Mouse (Mus musculus): Measurements from ENCODE around the gene Rbp4.

Rbp4 gene

DNA sequence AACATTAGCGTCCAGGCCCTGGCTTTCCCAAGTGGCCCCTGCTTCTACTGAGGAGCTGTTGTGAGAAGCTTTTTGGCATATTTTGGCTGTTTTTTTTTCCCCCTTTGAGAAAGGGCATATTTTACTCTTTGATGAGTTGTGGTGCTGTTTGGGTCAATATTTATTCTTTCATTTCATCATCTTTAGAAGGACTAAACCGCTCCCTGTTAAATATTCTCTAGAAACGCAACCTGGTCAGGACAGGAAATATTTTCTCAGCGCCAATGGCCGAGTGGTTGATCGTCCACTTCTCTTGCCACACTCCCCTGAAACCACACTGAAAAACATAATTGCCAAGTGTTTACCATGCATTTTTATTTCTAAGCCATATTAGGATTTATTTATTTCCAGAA is at the start of gene Rbp4:
Gene Rbp4, minus strand, starts transcription at position 63 of the 392 bp plus-strand sequence.
- in situ Hi-C loops (cut with MboI, MseI) = no loop called here

DNA sequence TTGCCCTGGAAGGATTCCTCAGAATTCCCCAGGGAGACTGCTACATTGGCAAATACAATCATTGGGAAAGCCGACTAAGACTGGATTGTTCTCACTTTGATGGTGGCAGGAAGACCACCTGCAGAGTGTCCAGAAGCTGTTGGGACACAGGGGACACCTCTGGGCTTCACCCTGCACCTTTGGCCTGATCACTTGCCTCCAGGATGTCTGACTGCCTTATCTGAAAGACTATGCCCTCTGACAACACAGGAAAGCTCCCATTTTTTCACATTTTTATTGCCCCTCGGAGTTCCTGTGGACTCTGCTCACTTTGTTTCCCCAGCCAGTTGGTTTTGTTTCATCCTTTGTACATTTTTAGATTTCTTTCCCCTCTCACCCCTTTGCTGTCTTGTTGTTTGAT is 39.6 kb upstream of the Rbp4 start:
- in situ Hi-C loops (cut with MboI, MseI) = no loop called here

- in situ Hi-C loops (cut with MboI, MseI) = no loop called here
These were observed 36.7 kb upstream of the Rbp4 start for GRCm38 (mm10) chr19:38161648-38162354.

- in situ Hi-C loops (cut with MboI, MseI) = no loop called here
These were observed 31.2 kb upstream of the Rbp4 start for GRCm38 (mm10) chr19:38156243-38156642.

DNA sequence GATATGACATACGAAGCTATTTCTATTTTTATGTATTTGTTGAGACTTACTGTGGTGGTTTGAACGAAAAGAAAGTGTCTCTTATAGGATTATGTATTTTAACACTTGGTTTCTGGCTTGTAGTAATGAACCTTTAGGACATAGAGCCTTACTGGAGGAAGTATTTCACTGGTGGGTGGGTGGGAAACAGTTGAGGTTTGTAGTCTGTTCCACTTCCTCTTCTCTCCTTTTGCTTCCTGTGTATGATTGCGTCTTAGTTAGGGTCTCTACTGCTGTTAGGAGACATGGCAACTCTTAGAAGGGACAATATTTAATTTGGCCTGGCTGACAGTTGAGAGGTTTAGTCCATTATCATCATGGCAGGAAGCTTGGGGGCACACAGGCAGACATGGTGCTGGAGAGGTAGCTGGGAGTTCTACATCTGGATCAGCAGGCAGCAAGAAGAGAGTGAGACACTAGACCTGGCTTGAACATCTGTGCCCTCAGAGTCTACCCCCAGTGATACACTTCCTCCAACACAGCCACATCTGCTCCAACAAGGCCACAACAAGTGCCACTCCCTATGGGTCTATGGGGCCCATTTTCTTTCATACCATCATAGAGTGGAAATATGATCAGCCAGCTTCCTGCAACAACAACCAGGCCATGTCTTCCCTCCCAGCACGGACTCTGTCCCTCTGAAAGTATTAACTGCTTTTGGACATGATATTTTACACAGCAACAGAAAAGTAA is 18.6 kb upstream of the Rbp4 start:
- in situ Hi-C loops (cut with MboI, MseI) = no loop called here

DNA sequence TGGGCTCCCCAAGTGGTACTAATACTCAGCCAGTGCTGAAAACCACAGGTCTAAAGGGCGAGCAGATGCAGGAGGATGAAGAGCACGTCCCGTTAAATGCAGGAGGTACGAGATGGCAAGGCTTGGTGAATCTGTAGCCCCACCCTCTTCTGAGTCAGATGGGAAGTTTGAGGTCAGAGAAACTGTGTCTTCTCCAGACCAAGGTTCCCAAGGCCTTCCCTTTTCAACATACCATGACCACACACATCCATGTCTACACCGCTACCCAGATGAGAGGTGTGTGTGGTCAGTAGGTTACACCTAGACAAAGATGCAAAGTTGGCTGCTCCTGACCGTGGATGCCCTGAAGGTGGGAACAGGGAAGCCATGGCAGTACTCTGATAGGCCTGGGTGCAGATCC is 9.7 kb upstream of the Rbp4 start:
- in situ Hi-C loops (cut with MboI, MseI) = no loop called here

GRCm38 (mm10) chr19:38133986-38134385 is 8.9 kb upstream of the Rbp4 start:
- in situ Hi-C loops (cut with MboI, MseI) = no loop called here

GRCm38 (mm10) chr19:38132481-38132880 is 7.4 kb upstream of the Rbp4 start, which contains the start of gene Pde6c:
Gene Pde6c, plus strand, starts transcription at chr19:38132781.
- in situ Hi-C loops (cut with MboI, MseI) = no loop called here

- in situ Hi-C loops (cut with MboI, MseI) = no loop called here
These were observed 1.6 kb upstream of the Rbp4 start for GRCm38 (mm10) chr19:38126656-38127055.

DNA sequence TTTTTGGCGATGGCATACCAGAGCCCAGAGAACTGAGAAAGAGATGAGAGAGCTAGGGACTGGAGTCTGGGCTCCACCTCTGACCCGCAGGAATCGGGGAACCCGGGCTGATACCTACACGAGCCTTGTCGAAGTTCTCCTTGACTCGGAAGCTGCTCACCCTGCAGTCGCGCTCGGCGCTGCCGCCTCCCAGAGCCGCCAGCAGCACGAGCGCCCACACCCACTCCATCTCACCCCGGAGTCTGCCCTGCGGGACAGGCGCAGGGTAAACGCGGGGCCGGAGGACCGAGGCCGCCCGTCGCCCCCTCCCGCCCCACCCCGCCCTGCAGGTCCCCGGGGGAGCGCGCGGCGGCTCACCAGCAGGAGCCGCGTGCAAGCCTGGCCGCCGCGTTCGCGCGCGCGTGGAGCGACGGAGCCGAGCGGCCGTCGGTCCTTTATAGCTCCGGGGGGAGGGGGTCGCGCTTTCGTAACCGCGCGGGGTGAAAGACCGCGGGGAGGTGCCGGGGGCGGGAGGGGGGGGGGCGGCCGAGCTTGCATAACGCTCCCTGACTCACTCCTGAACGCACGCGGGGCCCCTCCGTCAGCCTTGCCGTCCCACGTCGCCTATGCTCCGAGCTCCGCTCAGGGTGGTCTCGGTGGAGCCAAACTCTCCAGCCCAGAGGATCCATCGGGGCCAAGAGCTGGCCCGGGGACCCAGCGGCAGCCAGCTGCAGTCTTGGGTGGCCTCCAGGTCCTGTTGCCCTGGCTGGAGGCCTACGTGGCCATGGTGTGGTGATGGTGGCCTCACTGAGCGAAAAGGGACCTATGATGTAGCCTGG is 471 bp downstream of the Rbp4 start:
- in situ Hi-C loops (cut with MboI, MseI) = no loop called here

DNA sequence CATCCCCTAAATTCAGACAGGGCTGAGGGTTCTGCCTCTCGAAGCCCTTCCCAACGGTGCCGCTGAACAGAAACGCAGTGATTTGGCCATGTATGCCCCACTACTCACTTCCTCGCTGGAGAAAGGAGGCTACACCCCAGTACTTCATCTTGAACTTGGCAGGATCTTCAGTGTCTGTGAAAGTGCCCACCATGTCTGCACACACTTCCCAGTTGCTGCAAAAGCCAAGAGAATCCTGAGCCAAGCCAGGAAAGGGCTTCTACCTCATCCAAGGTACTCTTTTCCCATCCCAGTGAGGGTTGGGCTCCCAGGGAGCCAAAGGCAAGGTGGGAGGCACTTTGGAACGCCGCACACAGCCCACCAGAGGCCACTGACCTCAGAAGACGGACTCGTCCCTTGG is 1.2 kb downstream of the Rbp4 start:
- in situ Hi-C loops (cut with MboI, MseI) = no loop called here

- in situ Hi-C loops (cut with MboI, MseI) = no loop called here
These were observed 4.8 kb downstream of the Rbp4 start for GRCm38 (mm10) chr19:38120123-38120760.

- in situ Hi-C loops (cut with MboI, MseI) = no loop called here
These were observed 10.1 kb downstream of the Rbp4 start for GRCm38 (mm10) chr19:38114834-38115491.

DNA sequence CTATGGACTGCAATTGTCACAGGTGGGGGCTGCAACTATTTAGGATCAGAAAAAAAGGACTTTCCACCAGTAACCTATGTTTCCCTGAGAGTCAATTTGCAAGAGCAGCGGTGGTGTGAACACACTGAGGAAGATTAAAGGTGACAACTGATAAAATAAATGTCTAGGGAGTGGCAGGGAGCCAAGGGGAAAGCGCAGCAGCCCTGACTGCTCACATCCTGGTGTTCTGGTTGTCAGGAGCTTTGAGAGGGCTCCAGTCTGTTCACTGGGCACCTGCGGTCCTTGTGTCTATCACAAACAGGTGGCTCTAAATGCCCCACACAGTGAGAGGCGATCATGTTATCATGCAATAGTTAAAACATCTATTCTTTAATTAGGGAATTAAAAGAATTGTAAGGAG is 12.5 kb downstream of the Rbp4 start:
- in situ Hi-C loops (cut with MboI, MseI) = no loop called here

DNA sequence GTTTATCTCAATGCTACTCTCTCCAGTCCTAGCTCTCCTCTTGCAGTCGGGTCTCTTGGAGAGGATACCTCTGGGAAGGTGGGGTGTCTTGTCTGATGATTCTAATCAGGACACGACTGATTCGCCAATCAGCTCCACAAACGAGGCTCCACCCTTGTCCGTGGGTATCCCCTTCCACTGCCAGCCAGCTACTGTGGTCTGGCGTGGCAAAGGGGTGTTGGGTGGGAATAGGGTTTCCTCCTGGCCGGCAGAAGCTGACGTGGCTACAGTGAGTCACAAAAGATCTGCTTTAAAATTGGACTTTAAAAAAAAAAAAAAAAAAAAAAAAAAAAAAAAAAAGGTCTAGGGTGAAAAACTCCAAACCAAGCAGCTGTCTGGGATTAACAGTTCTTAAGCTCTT is 14.0 kb downstream of the Rbp4 start:
- in situ Hi-C loops (cut with MboI, MseI) = no loop called here

DNA sequence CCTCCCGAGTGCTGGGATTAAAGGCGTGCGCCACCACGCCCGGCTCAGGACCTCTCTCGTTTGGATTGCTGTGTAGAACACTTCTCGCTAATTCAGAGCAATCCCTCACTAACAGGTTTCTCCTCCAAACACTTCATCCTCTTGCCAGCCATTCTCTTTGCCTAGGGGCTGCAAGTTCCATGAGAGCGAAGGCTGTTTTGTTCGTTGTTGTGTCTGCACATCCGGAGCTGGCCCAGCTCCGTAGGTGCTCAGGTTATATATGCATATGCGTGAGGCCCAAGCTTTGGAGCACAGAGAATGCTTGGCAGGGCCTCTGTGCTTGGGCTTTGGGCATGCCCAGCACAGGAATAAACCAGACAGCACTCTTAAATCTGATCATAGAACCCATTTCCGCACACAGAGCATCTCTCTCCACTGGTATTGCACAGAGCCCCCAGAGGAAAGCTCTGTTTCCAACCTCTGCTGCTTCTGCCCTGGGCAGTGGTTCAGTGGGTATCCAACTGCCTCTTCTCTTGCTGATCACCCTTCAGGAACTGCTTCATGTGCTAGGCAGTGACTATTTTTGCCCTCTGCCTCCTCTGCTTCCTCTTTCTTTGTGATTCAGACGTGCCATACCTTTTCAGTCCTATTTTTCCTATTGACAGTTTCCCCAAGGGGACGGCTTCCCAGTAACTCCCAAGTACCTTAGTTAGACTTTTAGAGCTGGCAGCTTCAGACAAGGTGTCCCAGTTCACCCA is 15.4 kb downstream of the Rbp4 start:
- in situ Hi-C loops (cut with MboI, MseI) = loop anchor here (10.0 kb wide), 1 partner anchor 1615 kb away; no protein-coding TSS in a partner anchor

DNA sequence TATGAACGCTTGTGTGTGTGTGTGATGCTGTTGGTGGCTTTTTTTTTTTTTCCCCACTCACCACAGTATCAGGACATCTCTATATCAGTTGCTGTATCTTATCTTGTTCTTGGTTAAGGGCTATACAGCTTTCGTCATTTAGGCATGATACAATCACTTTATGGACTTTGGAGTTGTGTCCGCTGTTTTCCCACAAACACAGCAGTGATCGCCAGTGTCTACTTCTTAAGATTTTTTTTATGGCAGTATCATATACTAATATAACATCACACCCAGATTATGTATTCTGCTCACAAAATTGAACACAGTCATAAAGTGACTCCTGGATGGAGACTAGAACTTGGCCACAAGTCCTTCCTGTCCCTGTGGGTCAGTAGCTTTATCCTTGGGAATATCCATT is 17.2 kb downstream of the Rbp4 start:
- in situ Hi-C loops (cut with MboI, MseI) = loop anchor here (10.0 kb wide), 1 partner anchor 1613 kb away; no protein-coding TSS in a partner anchor

- in situ Hi-C loops (cut with MboI, MseI) = no loop called here
These were observed 28.0 kb downstream of the Rbp4 start, which contains the start of gene Ffar4 for GRCm38 (mm10) chr19:38096858-38097758. Gene Ffar4, plus strand, starts transcription at chr19:38097071.

DNA sequence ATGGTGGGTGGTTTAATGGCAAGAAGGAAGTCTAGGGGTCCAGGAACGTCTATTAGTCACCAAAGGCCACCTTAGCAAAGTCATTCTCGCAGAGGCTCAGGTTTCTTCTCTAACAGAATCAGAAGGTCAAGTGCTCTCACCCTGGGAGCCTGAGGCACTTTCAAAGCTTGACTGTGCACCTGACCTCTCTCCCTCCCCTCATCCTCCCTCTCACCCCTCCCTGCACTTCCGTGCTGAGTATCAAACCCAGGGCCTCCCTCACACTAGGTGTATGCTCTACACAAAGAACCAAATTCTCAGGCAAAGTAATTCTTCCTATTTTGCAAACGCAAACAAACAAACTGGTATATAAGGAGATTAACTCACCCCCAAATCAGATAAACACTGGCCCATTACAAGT is 28.9 kb downstream of the Rbp4 start:
- in situ Hi-C loops (cut with MboI, MseI) = no loop called here

All from T-helper 2 cell (primary cell).